Mouse (Mus musculus) MEL (cell line): ENCODE data around the gene Scfd1. TPM values are rescaled to one million over a fixed set of nuclear protein-coding genes. Genes with fewer than 3 reads are reported as not detected.

ENCODE experiments used
- DNase-seq: peaks from one replicate; pipeline ENCODE4 v3.0.0; 2011; ENCODE audit warnings: low read depth, low spot score
- H3K27ac ChIP-seq: 2 replicates; pipeline ENCODE4 v1.5.1; 2012; ENCODE audit warnings: low read depth, mild to moderate bottlenecking, control low read depth, low read length, moderate library complexity; ENCODE audit not compliant: control insufficient read depth
- H3K27me3 ChIP-seq, 2 experiments: fragments of 150-350 bp in 1 of 2; sonication (generic) in 1 of 2; 2 replicates each; pipeline ENCODE4 v1.6.1; 2012; ENCODE audit warnings: low read length in 2 of 2, mild to moderate bottlenecking in 2 of 2, improper control_type of control experiment in 1 of 2, moderate library complexity in 1 of 2; ENCODE audit not compliant: insufficient read depth in 2 of 2, control insufficient read depth in 1 of 2
- H3K36me3 ChIP-seq, 2 experiments: 2 replicates each; pipeline ENCODE4 v1.6.1; 2012 to 2014; ENCODE audit warnings: low read length in 2 of 2, improper control_type of control experiment in 1 of 2, inconsistent platforms in 1 of 2, mild to moderate bottlenecking in 1 of 2; ENCODE audit not compliant: insufficient read depth in 2 of 2, control insufficient read depth in 1 of 2
- H3K4me1 ChIP-seq, 2 experiments: fragments of 150-350 bp in 1 of 2; sonication (generic) in 1 of 2; 2 replicates each; pipeline ENCODE4 v1.6.1; 2012; ENCODE audit warnings: low read length in 2 of 2, improper control_type of control experiment in 1 of 2, mild to moderate bottlenecking in 1 of 2; ENCODE audit not compliant: insufficient read depth in 2 of 2, control insufficient read depth in 1 of 2
- H3K4me3 ChIP-seq, 2 experiments: fragments of 150-350 bp in 1 of 2; sonication (generic) in 1 of 2; 2 replicates each; pipeline ENCODE4 v1.5.1; 2012; ENCODE audit warnings: low read depth in 2 of 2, low read length in 2 of 2, mild to moderate bottlenecking in 2 of 2, moderate library complexity in 2 of 2, control low read depth in 1 of 2, improper control_type of control experiment in 1 of 2; ENCODE audit not compliant: control insufficient read depth in 1 of 2, insufficient read depth in 1 of 2
- H3K79me2 ChIP-seq: 2 replicates; pipeline ENCODE4 v1.6.1; 2012; ENCODE audit warnings: mild to moderate bottlenecking, low read length, moderate library complexity; ENCODE audit not compliant: control insufficient read depth, poor library complexity, insufficient read depth
- H3K9ac ChIP-seq: 2 replicates; pipeline ENCODE4 v1.6.1; 2012; ENCODE audit warnings: low read depth, mild to moderate bottlenecking, control low read depth, low read length, moderate library complexity; ENCODE audit not compliant: control insufficient read depth, poor library complexity, severe bottlenecking
- H3K9me3 ChIP-seq: fragments of 150-350 bp; sonication (generic); replicated peaks from 2 replicates; pipeline ENCODE4 v1.6.1; 2012; ENCODE audit warnings: mild to moderate bottlenecking, low read length, improper control_type of control experiment, moderate library complexity; ENCODE audit not compliant: insufficient read depth
- BHLHE40 ChIP-seq: IDR thresholded peaks from 2 replicates; pipeline ENCODE4 v1.6.1; 2012; ENCODE audit warnings: low read depth, mild to moderate bottlenecking, inconsistent platforms, low read length, improper control_type of control experiment, borderline replicate concordance
- CHD1 ChIP-seq: IDR thresholded peaks from 2 replicates; pipeline ENCODE4 v1.6.1; 2012; ENCODE audit warnings: low read depth, mild to moderate bottlenecking, inconsistent platforms, low read length, improper control_type of control experiment
- CHD2 ChIP-seq: IDR thresholded peaks from 2 replicates; pipeline ENCODE4 v1.6.1; 2011; ENCODE audit warnings: low read length, improper control_type of control experiment
- CTCF ChIP-seq, 3 experiments: IDR thresholded peaks in 2 of 3; conservative IDR thresholded peaks in 1 of 3; 2 replicates each; pipeline ENCODE4 v1.5.1; 2011 to 2012; ENCODE audit warnings: low read length in 3 of 3, low read depth in 2 of 3, mild to moderate bottlenecking in 2 of 3, improper control_type of control experiment in 1 of 3, inconsistent platforms in 1 of 3, mixed read lengths in 1 of 3, moderate library complexity in 1 of 3; ENCODE audit not compliant: control insufficient read depth in 1 of 3, insufficient read depth in 1 of 3, poor library complexity in 1 of 3, severe bottlenecking in 1 of 3
- E2F4 ChIP-seq: IDR thresholded peaks from 2 replicates; pipeline ENCODE4 v1.6.1; 2011; ENCODE audit warnings: low read depth, low read length, improper control_type of control experiment, borderline replicate concordance
- ELF1 ChIP-seq: IDR thresholded peaks from 2 replicates; pipeline ENCODE4 v1.6.1; 2014; ENCODE audit warnings: low read depth, mild to moderate bottlenecking, inconsistent platforms, low read length, improper control_type of control experiment, moderate library complexity
- EP300 ChIP-seq, 2 experiments: IDR thresholded peaks; 2 replicates each; pipeline ENCODE4 v1.6.1; 2011; ENCODE audit warnings: improper control_type of control experiment in 2 of 2, low read length in 2 of 2, low read depth in 1 of 2, mild to moderate bottlenecking in 1 of 2
- ETS1 ChIP-seq: IDR thresholded peaks from 2 replicates; pipeline ENCODE4 v1.6.1; 2012; ENCODE audit warnings: low read depth, mild to moderate bottlenecking, inconsistent platforms, low read length, improper control_type of control experiment, moderate library complexity
- GABPA ChIP-seq: IDR thresholded peaks from 2 replicates; pipeline ENCODE4 v1.6.1; 2012; ENCODE audit warnings: low read depth, mild to moderate bottlenecking, inconsistent platforms, low read length, improper control_type of control experiment, moderate library complexity
- GATA1 ChIP-seq: IDR thresholded peaks from 2 replicates; pipeline ENCODE4 v1.6.1; 2011; ENCODE audit warnings: low read depth, low read length, improper control_type of control experiment
- KAT2A ChIP-seq: conservative IDR thresholded peaks from 2 replicates; pipeline ENCODE4 v1.6.1; 2012; ENCODE audit warnings: low read depth, low read length, improper control_type of control experiment, inconsistent platforms
- MAX ChIP-seq: IDR thresholded peaks from 2 replicates; pipeline ENCODE4 v1.6.1; 2011; ENCODE audit warnings: low read length, improper control_type of control experiment
- MEF2A ChIP-seq: IDR thresholded peaks from 2 replicates; pipeline ENCODE4 v1.6.1; 2014; ENCODE audit warnings: low read depth, mild to moderate bottlenecking, inconsistent platforms, low read length, improper control_type of control experiment; ENCODE audit not compliant: poor library complexity, insufficient replicate concordance, severe bottlenecking; ENCODE audit errors: extremely low read depth
- MYB ChIP-seq: IDR thresholded peaks from 2 replicates; pipeline ENCODE4 v1.6.1; 2011; ENCODE audit warnings: mild to moderate bottlenecking, low read depth, low read length, improper control_type of control experiment
- POLR2A ChIP-seq, 2 experiments: IDR thresholded peaks; 2 replicates each; pipeline ENCODE4 v1.6.1; 2011 to 2012; ENCODE audit warnings: low read length in 2 of 2, mild to moderate bottlenecking in 2 of 2, control low read depth in 1 of 2, improper control_type of control experiment in 1 of 2, low read depth in 1 of 2, moderate library complexity in 1 of 2; ENCODE audit not compliant: control insufficient read depth in 1 of 2, insufficient read depth in 1 of 2, poor library complexity in 1 of 2
- POLR2AphosphoS5 ChIP-seq: IDR thresholded peaks from 2 replicates; pipeline ENCODE4 v1.6.1; 2012; ENCODE audit warnings: low read depth, borderline replicate concordance, mild to moderate bottlenecking, inconsistent platforms, low read length, moderate library complexity, mixed read lengths
- RAD21 ChIP-seq: IDR thresholded peaks from 2 replicates; pipeline ENCODE4 v1.6.1; 2011; ENCODE audit warnings: mild to moderate bottlenecking, low read depth, low read length, improper control_type of control experiment
- RCOR1 ChIP-seq: IDR thresholded peaks from 2 replicates; pipeline ENCODE4 v1.6.1; 2012; ENCODE audit warnings: low read depth, mild to moderate bottlenecking, inconsistent platforms, low read length, improper control_type of control experiment
- SMC3 ChIP-seq: IDR thresholded peaks from 2 replicates; pipeline ENCODE4 v1.6.1; 2011; ENCODE audit warnings: low read depth, low read length, improper control_type of control experiment
- TAL1 ChIP-seq: IDR thresholded peaks from 2 replicates; pipeline ENCODE4 v1.6.1; 2012; ENCODE audit warnings: mild to moderate bottlenecking, inconsistent platforms, low read length, moderate library complexity, mixed read lengths
- TBP ChIP-seq: IDR thresholded peaks from 2 replicates; pipeline ENCODE4 v1.8.0; 2011; ENCODE audit warnings: low read depth, low read length, improper control_type of control experiment
- USF2 ChIP-seq, 2 experiments: IDR thresholded peaks; 2 replicates each; pipeline ENCODE4 v1.6.1; 2011 to 2012; ENCODE audit warnings: improper control_type of control experiment in 2 of 2, low read length in 2 of 2, borderline replicate concordance in 1 of 2, inconsistent platforms in 1 of 2, low read depth in 1 of 2, mild to moderate bottlenecking in 1 of 2; ENCODE audit not compliant: insufficient read depth in 1 of 2
- ZC3H11A ChIP-seq: IDR thresholded peaks from 2 replicates; pipeline ENCODE4 v1.6.1; 2012; ENCODE audit warnings: low read depth, mild to moderate bottlenecking, inconsistent platforms, low read length, improper control_type of control experiment
- ZKSCAN1 ChIP-seq: IDR thresholded peaks from 2 replicates; pipeline ENCODE4 v1.6.1; 2012; ENCODE audit warnings: low read depth, mild to moderate bottlenecking, inconsistent platforms, low read length, improper control_type of control experiment, moderate library complexity
- ZMIZ1 ChIP-seq: IDR thresholded peaks from 2 replicates; pipeline ENCODE4 v1.6.1; 2012; ENCODE audit warnings: low read depth, mild to moderate bottlenecking, inconsistent platforms, low read length, improper control_type of control experiment, moderate library complexity
- ZNF384 ChIP-seq: IDR thresholded peaks from 2 replicates; pipeline ENCODE4 v1.6.1; 2012; ENCODE audit warnings: low read depth, mild to moderate bottlenecking, inconsistent platforms, low read length, improper control_type of control experiment
- polyA plus RNA-seq, 2 experiments: library from polyadenylated mRNA; stranded (reverse) in 1 of 2; unstranded in 1 of 2; fragments of >175 nt in 1 of 2; fragments of >200 nt in 1 of 2; gene quantifications; 2 replicates each; pipeline versions ENCODE4 v1.2.1 to v1.2.4; 2012; ENCODE audit warnings: low replicate concordance in 2 of 2, low read depth in 1 of 2; ENCODE audit not compliant: insufficient read length in 2 of 2, insufficient read depth in 1 of 2, missing spikeins in 1 of 2
- total RNA-seq: library from RNA; depleted of rRNA; stranded (reverse); fragments of 300-350 nt; gene quantifications from 2 replicates; pipeline ENCODE4 v1.2.3, GENCODE M21; 2012

The Scfd1 gene
- total and polyA plus RNA-seq, 3 experiments = 28.0 to 35.4 TPM; not detected in 1

GRCm38 (mm10) chr12:51403987-51404586, 26.8 kb downstream of the Scfd1 start:
- Histone ChIP-seq H3K4me1 (no peaks in the 10 kb centered on the region), H3K79me2 (no peaks in the 10 kb centered on the region), H3K9ac (no peak overlapping the region), H3K4me3 (no peak overlapping the region), H3K36me3 (peaks cover 0 to 11% of the 10 kb centered on the region in 2 experiments; a peak in 3 of 4 replicates), H3K27me3 (no peaks in the 10 kb centered on the region), H3K27ac (no peak overlapping the region), H3K9me3 (no peaks in the 10 kb centered on the region)
- peak; percentile 51 for DNase-seq
- TF ChIP-seq CTCF (IDR thresholded peaks at IDR 0.05 in 2 of 3, conservative IDR thresholded peaks at IDR 0.05 in 1 of 3; ENCODE audit: control insufficient read depth in 1 of 3, insufficient read depth in 1 of 3, low read depth in 2 of 3, low read length in 3 of 3, poor library complexity in 1 of 3, severe bottlenecking in 1 of 3) (peak in 1 of 3 experiments; percentile 50; a peak in 2 of 6 replicates), ZC3H11A (peak; percentile 26; the same call in 1 of the 2 replicates), RAD21 (peak; percentile 62), TAL1 (no peak), GABPA (no peak), POLR2AphosphoS5 (no peak), BHLHE40 (no peak), CHD2 (no peak), POLR2A (IDR thresholded peaks at IDR 0.05; ENCODE audit: control insufficient read depth in 1 of 2, insufficient read depth in 1 of 2, low read depth in 1 of 2, low read length in 2 of 2, poor library complexity in 1 of 2) (no peak), ELF1 (no peak), RCOR1 (no peak), MEF2A (no peak), KAT2A (no peak), GATA1 (no peak), ZMIZ1 (no peak), TBP (no peak), MYB (no peak), CHD1 (no peak), ZKSCAN1 (no peak), USF2 (IDR thresholded peaks at IDR 0.05; ENCODE audit: borderline replicate concordance in 1 of 2, insufficient read depth in 1 of 2, low read depth in 1 of 2, low read length in 2 of 2) (no peak), EP300 (IDR thresholded peaks at IDR 0.05; ENCODE audit: low read depth in 1 of 2, low read length in 2 of 2) (no peak), SMC3 (peak; percentile 42), E2F4 (no peak), MAX (no peak), ZNF384 (peak; percentile 86), ETS1 (no peak)
